Comparison of ENCODE assay signal across 9 mouse cellular contexts in the genomic region with DNA sequence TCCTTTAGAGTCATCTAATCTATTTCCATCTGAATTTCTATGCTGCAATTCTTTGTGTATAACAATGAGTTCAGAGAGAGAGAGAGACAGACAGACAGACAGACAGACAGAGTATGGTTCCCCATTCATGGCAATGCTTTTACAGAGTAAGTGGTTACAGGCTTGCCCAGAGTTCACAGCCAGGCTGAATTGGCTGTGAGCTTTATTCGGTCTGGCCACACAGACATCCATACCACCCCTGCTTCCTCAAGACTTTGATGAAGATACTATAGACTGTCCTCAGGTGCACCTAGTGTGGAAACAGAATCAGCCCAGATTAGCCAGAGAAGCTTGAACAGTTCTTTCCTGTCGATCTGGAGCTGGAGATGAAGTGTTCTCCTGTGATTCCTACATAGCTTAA. TPM values are rescaled to one million over a fixed set of nuclear protein-coding genes. Genes with fewer than 3 reads are reported as not detected.
DNase-seq lines count a peak whose midpoint lies in the region; ATAC-seq and TF ChIP-seq lines count a peak whose summit lies in the region.
"Had no signal": no experiment of that assay in that cellular context is flagged by ENCODE, and none has a peak within 500 bp of the region (broad histone marks: within the 10 kb centered on the region; RNA-seq: fewer than 3 reads in every experiment).

No protein-coding gene starts in this region.

- no peak for TF ChIP-seq CTCF in kidney, postnatal 0 days (IDR thresholded peaks at IDR 0.05; ENCODE audit: low read depth)
- TF ChIP-seq CTCF in embryonic fibroblast, embryonic 13.5 days (IDR thresholded peaks at IDR 0.05; ENCODE audit: borderline replicate concordance, insufficient read depth, low read length): no peak

- ATAC-seq in kidney, postnatal 0 days (replicated peaks; ENCODE audit: low FRiP score, low read depth): no peak
- ATAC-seq in neural tube, embryonic 13.5 days (ENCODE audit: low read depth): no peak; the same call in 1 of the 2 replicates

- WGBS in kidney, postnatal 0 days: 75% methylated on average over 2 of the region's 2 CpGs
- 90% methylated on average over 2 of the region's 2 CpGs for WGBS in limb, embryonic 10.5 days
- 81% methylated on average over 2 of the region's 2 CpGs for WGBS in neural tube, embryonic 13.5 days

- H3K27me3 ChIP-seq in kidney, postnatal 0 days (ENCODE audit: insufficient read depth, low read length): no peaks in the 10 kb centered on the region
- H3K27me3 ChIP-seq in limb, embryonic 10.5 days (ENCODE audit: low read depth, poor library complexity, severe bottlenecking): no peaks in the 10 kb centered on the region
- no peaks in the 10 kb centered on the region for H3K27me3 ChIP-seq in neural tube, embryonic 13.5 days

- peak overlapping the region; percentile 79 for H3K4me2 ChIP-seq in kidney, postnatal 0 days (ENCODE audit: low read length)
- peak overlapping the region; percentile 70 for H3K4me2 ChIP-seq in neural tube, embryonic 13.5 days

- no peak for DNase-seq in kidney, postnatal 0 days (ENCODE audit: low spot score)
- DNase-seq in kidney, adult 8-10 months: no peak
- no peak for DNase-seq in limb, embryonic 10.5 days (ENCODE audit: low spot score)
- DNase-seq in embryo, embryonic 10.5 days (ENCODE audit: low spot score): no peak
- DNase-seq in natural killer cell, adult 2 months (ENCODE audit: low spot score in 2 of 2): no peak
- DNase-seq in kidney, postnatal 4 days: no peak

- TF ChIP-seq POLR2A in embryonic fibroblast, embryonic 13.5 days (IDR thresholded peaks at IDR 0.05; ENCODE audit: low read depth, low read length): no peak

- H3K9me3 ChIP-seq in kidney, postnatal 0 days (replicated peaks; ENCODE audit: low read length): no peaks in the 10 kb centered on the region
- no peaks in the 10 kb centered on the region for H3K9me3 ChIP-seq in limb, embryonic 10.5 days (replicated peaks)
- no peaks in the 10 kb centered on the region for H3K9me3 ChIP-seq in neural tube, embryonic 13.5 days

- H3K4me1 ChIP-seq in kidney, postnatal 0 days (replicated peaks; ENCODE audit: insufficient read depth, low read length): no peaks in the 10 kb centered on the region
- peaks cover 2% of the 10 kb centered on the region; the same call in 1 of the 2 replicates for H3K4me1 ChIP-seq in embryonic fibroblast, embryonic 13.5 days (ENCODE audit: control insufficient read depth, insufficient read depth, low read length)
- peaks cover 11% of the 10 kb centered on the region for H3K4me1 ChIP-seq in limb, embryonic 10.5 days
- peaks cover 7% of the 10 kb centered on the region for H3K4me1 ChIP-seq in neural tube, embryonic 13.5 days (replicated peaks)

- peak overlapping the region; percentile 74 for H3K9ac ChIP-seq in kidney, postnatal 0 days (ENCODE audit: low read depth, low read length)
- peak overlapping the region; percentile 84 for H3K9ac ChIP-seq in neural tube, embryonic 13.5 days

- no peak overlapping the region; the same call in 1 of the 2 replicates for H3K4me3 ChIP-seq in kidney, postnatal 0 days (replicated peaks; ENCODE audit: low read depth, low read length)
- peak overlapping the region; percentile 44; the same call in 1 of the 2 replicates for H3K4me3 ChIP-seq in embryonic fibroblast, embryonic 13.5 days (ENCODE audit: insufficient read depth, low read length)
- H3K4me3 ChIP-seq in limb, embryonic 10.5 days: peak overlapping the region; percentile 57
- H3K4me3 ChIP-seq in neural tube, embryonic 13.5 days: peak overlapping the region; percentile 53

- H3K36me3 ChIP-seq in kidney, postnatal 0 days (ENCODE audit: insufficient read depth, low read length): peaks cover 16% of the 10 kb centered on the region; the same call in 1 of the 2 replicates
- peaks cover 22% of the 10 kb centered on the region for H3K36me3 ChIP-seq in limb, embryonic 10.5 days
- peaks cover 5% of the 10 kb centered on the region; the same call in 1 of the 2 replicates for H3K36me3 ChIP-seq in neural tube, embryonic 13.5 days

- H3K27ac ChIP-seq in kidney, postnatal 0 days: no peak overlapping the region; the same call in 1 of the 2 replicates
- no peak overlapping the region for H3K27ac ChIP-seq in embryonic fibroblast, embryonic 13.5 days (ENCODE audit: insufficient read depth, low read length)
- H3K27ac ChIP-seq in limb, embryonic 10.5 days: peak overlapping the region; percentile 97
- peak overlapping the region; percentile 91 for H3K27ac ChIP-seq in neural tube, embryonic 13.5 days (replicated peaks)
- H3K27ac ChIP-seq: macrophage had no signal

RNA-seq across cellular contexts. Expression of gene Cc2d2a, which starts 10.9 kb away (rescaled TPM):
- 10.8 and 13.0 TPM in 2 replicates for polyA plus RNA-seq in kidney, postnatal 0 days (2015; fragmentation: Nextera tagmentation; extraction: Ambion mirVana)
- polyA plus RNA-seq in embryonic fibroblast, embryonic 13.5 days (2011; ENCODE audit: insufficient read length, low read depth, missing spikeins): 13.3 and 16.2 TPM in 2 replicates
- 8.1 and 8.7 TPM in 2 replicates for polyA plus RNA-seq in limb, embryonic 10.5 days (2016; fragmentation: Nextera tagmentation; extraction: Ambion mirVana)
- polyA plus RNA-seq in neural tube, embryonic 13.5 days (2015; fragmentation: Nextera tagmentation; extraction: Ambion mirVana): 7.2 and 7.8 TPM in 2 replicates

Comparison
In these comparisons a context has a peak if more than half of its experiments do, and no peak if none do; other contexts are left out.
1. H3K27ac ChIP-seq: peak in limb, embryonic 10.5 days (single experiment) and neural tube, embryonic 13.5 days (single experiment); none in kidney, postnatal 0 days (single experiment) and embryonic fibroblast, embryonic 13.5 days (single experiment).